Mouse (Mus musculus) thymus, postnatal 14 days (tissue): ENCODE results near the gene Snx32.
"Not testable (repeated sequence)": the region's sequence is repeated elsewhere in the genome, so short reads cannot be mapped to it uniquely, and the experiment has no call there.

Experiments used
- DNase-seq: peaks from one replicate; pipeline ENCODE4 v3.0.0; 2021

The Snx32 gene

DNA sequence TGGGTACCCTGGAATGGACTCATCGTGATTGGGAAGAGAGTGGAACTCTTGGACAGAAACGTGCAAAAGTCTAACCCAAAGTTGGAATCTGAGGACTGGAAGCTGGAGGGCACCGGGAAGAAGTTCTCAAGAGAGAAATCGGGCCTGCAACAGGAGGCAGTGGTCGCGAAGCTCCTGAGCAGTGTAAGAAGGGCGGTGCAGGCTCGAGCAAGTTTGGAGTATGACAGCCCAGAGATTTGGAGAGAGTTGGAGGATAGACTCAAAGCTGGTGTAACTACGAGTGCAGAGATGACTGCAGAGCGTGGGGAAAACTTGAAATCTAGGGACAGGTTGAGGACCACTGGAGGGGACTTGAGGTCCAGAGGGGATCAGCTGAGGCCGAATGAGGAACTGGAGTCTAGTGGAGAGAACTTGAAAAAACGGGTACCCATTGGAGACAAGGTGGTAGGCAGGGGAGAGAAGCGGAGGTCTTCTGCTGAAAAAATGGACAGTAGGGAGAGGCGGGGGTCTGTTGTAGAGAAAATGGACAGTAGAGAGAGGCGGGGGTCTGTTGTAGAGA is 815 bp upstream of the Snx32 start:
- no peak for DNase-seq

DNA sequence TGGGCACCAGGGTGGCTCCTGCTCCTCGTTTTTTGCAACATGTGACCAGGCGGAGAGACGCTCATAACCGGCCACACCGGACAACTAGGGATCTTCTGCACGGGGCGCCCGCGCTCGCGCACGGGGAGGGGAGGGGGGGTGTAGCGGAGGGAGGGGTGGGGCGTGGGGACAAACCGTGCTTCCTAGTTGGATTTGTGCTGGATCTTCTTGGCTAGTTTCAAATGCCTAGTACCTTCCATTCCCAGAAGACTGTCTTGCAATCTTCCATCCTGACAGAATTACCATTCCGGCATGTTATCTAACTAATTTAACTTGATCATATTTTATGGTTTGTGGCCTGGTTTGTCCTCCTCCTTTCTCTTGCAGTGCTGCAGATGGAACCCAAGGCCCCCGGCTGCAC is 6.7 kb downstream of the Snx32 start, which contains the start of gene 1700020D05Rik:
Gene 1700020D05Rik (minus strand): TSS at position 101 of the 400 bp plus-strand sequence.
- no peak for DNase-seq

DNA sequence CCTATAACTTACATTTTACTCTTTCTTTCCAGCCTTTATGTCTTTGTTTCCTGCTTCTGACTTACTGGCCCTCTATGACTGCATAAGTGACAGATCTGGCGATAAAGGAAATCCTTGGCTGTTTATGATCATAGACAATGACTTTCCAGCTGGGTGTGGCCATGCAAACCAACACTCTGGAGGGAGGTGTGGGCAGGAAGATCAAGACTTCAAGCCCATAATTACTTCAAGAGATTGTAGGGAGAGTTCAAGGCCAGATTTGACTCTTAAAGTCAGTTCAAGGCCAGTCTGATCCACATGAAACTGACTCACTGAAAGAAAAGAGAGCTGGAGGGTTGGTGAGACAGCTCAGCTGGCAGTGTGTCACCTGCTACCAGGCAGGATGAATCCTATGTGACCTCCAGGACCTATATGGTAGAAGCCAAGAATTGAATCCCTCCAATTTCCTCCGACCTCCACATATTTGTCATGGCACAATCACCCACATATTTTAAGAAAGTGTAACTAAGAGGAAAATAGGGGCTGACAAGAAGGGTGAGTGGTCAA is 9.9 kb downstream of the Snx32 start:
- DNase-seq: no peak

DNA sequence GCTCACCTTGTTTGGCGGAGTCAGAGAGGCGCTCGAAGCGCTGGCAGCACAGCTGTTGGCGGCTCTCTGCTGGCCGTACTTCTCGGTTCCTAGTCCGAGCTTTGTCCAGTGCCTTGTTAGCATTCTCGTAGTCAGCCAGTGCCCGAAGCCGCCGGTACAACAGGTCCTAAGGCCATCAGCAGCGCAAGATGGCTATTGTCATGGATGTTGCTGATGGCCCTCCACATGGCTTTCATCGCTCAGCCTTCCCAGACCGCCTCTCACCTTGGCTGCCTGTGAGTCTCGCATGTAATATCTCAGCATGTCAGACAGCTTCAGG is 14.3 kb downstream of the Snx32 start:
- DNase-seq: no peak

DNA sequence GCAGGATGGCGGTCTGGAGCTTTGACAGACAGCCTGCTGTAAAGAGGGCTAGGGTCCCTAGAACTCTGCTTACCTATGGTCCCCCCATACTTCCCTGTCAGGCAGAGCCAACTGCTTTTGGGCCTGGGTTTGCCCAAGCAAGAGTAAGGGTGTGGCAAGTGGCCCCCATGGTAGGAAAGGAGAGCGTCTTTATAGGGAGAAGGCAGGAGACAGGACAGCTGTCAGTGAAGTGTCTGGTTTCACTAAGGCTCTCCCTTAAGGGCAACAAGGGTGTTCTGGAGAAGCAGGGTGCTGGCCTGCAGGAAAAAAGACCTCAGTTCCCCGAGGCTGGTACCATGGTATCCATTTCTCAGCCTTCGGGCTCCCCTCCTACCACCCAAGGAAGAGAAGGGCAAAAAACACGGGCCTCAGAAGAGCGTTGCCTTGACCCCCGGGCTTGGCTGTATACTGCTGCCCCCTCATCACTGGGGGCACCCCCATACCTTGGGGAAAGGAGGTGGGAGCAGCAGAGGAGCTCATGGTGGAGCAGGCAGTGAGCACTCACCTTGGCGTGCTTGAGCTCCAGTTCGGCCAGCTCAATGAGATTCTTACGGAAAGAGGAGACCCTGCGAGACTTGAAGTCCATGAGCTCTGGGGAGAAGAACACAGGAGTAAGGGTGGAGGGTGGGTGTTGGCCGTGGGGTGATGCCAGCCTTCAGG is 14.8 kb downstream of the Snx32 start:
- no peak for DNase-seq

DNA sequence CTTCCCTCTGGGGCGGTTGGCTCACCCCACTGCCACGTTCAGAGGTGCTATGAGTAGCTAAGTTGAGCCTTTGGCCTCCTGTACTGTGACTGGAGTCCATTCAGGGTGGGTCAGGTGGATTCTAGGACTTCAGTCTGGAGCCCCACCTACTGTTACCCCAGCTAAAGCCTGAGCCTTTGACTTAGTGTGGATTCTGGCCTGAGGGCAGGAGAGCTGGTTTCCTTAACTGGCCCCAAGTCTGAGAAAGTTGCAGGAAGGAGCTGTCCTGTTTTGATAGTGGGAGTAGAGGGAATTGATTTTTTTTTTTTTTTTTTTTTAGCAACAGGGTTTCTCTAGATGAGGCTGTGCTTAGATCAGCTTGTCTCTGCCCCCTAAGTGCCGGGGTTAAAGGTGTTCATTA is 16.0 kb downstream of the Snx32 start:
- DNase-seq: no peak

DNA sequence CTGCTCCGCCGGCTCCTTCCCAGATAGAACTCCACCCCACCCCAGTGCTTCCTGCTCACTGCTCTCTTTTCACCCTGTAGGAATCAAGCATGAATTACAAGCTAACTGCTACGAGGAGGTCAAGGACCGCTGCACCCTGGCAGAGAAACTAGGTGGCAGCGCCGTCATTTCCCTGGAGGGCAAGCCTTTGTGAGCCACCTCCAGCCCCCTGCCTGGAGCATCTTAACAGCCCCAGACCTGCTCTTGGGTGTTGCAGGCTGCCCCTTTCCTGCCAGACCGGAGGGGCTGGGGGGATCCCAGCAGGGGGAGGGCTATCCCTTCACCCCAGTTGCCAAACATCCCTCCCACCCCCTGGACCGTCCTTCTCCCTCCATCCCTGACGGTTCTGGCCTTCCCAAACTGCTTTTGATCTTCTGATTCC is 17.0 kb downstream of the Snx32 start:
- not testable (repeated sequence) for DNase-seq

DNA sequence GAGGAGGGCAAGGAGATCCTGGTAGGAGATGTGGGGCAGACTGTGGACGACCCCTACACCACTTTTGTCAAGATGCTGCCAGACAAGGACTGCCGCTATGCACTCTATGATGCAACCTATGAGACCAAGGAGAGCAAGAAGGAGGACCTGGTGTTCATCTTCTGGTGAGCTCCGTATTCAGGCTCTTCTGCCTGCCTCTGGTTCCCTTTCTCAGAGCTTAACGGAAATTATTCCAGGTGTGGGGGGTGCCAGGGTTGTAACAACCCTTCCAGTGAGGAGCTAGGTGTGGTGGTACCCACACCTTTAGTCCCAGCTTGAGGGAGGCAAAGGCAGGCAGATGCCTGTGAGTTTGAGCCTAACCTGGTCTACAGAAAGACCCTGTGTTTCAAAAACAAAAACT is 17.7 kb downstream of the Snx32 start:
- no peak for DNase-seq

DNA sequence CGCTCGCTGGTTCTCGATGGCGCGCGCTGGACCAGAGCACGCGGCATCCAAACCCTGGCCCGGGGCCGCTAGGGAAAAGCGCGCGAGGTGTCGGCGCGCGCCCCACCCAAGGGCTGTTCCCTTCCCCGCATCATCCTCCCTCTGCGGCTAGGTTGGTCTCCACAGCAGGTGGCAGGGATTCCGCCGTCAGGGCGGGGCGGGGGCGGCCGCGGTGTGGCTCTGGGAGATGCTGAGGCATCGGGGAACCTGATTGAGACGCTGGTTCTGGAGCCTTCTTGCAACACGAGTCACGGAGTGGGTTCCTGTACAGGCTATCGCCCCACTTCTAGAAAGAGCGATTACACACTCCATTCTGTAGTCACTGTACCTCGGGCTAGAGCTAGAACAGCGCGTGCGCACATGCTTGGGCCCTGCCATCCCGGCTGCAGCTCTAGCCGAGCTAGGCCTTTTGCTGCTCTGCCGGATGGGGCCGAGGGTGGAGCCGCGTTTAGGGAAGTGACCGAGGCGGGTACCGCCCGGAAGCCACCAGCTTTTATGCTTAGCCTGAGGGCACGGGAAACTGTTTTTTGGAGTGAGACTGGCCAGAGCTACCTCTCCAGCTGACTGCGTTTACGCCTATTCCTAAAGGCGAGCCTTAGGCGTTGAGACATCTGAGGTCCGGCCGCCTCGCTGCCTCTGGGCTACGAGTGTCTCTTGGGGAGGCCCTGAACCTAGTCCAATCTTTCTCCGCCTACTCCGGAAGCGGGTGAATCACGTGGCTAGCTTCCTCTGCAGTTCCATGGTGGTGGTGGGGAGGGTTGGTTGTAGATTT is 19.2 kb downstream of the Snx32 start:
- peak; percentile 86 for DNase-seq

DNA sequence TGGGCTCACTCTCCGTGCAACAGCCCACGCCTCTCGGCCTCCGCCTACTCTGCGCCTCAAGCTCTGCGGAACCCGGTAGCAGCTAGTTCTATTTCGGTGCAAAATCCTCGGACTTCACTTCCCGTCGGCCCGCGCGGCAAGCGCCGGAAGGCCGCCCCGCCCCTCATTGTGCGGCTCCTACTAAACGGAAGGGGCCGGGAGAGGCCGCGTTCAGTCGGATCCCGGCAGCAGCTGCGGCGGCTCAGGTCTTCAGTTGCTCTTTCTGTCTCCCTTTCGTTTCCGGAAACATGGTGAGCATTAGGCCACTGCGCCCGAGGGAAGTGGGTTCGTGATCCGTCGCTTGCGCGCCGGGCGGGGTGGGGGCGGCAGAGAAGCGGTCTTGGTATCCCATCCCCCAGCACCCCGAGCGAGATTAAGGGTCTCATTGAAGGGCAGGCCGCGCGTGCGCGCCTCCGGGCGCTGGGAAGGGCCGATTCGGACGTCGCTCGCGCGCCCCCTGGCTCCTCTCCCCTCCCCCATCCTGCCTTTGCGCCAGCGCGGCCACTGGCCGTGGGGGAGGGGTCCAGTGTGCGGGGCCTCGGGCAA is 19.9 kb downstream of the Snx32 start, which contains the start of gene Cfl1:
Gene Cfl1 (plus strand): TSS at position 143 of the 585 bp plus-strand sequence.
- peak; percentile 97 for DNase-seq

DNA sequence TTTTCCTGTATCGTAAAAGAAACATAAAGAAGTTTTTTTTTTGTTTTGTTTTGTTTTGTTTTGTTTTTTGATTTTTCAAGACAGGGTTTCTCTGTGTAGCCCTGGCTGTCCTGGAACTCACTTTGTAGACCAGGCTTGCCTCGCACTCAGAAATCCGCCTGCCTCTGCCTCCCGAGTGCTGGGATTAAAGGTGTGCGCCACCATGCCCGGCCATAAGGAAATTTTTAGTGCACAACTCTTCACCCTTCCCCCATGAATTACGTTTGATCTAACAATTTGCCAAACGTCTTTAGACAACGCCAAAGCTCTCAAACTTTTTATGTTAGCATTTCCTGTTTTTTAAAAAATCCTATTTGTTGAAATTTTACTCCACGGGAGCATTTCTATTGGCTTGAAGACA is 20.6 kb downstream of the Snx32 start:
- not testable (repeated sequence) for DNase-seq

DNA sequence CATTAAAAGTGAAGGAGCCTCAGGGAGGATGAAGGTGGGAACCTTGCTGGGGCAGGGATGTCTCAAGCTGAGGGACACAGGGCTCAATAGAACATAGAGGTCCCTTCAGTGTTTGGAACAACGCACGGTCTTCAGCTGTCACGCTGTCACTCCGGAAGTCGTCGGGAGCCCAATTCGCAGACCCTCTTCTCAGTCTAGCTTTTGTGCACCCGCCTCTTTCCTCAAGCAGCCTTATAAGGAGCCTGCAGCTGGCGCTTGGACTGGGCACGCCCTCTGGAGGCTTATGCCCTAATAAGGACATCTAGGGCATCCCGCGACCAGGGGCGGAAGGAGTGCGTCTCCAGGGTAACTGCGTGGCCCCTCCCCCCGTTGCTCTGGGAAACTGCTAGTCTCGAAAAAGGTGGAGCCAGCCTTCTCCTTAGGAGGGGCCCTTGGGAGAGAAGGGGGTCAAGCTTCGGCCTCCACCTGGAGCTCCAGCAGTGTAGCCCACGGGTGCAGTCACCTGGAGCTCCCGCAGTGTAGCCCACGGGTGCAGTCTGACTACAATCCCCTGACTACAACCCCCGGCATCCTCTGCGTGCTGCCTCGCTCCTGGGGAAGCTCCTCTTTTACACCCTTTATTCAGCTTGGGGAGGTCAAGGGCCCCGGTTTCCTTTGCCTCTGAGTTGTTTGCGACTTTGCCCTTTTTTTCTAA is 21.3 kb downstream of the Snx32 start:
- peak; percentile 99 for DNase-seq

DNA sequence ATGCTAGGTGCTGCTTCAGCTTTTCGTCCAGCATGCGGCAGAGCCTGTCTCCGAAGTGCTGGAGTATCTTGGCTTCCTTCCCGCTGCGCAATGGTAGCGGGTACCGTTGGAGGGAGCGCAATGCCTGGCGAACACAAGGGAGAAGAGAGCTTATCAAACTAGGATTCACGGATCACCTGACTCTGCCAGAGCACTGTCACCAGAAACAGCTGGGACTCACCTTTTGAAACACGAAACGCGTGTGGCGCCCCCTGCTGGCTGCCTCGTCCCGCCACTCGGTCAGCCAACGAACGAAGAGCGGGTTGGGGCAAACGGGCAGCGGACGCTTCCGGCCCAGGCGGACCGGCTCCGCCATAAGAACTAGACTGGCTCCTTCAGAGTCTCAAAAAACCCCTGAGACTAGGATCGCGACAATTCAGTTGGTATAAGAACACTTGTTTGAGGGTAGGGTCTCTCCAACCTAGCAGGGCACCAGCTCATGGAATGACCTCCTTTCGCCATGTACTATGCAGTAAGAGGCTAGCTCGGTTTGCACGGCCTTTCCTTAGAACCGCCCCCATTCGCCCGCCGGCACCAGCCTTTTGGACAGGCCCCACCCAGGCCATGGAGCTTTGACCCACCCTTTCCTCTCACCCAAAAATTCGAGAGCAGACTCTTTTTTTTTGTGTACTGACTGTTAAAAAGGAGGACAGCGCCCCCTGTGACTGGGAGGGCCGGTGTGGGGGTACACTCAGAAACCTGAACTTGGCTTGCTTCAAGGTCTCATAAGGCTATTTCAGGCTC is 22.4 kb downstream of the Snx32 start, which contains the start of gene Mus81:
Gene Mus81 (minus strand): TSS at position 635 of the 783 bp plus-strand sequence.
- peak; percentile 97 for DNase-seq

DNA sequence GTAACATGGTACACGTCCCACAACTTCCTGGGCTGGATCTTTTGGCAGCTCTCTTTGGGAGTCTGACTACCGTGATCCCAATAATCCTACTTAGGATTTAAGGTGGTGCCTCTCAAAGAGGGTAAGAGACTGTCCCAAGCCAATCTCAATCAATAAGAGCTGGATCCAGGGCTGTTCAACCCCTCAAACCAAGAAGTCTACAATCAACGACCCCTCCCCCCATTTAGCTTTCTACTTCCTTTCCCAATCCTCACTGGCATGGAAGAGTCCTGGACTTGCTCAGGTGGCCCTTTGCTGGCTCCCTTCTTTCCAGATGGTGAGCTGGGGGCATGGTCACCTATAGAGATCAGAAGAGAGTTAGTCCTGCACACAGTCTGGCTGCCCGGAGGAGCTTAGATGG is 23.6 kb downstream of the Snx32 start:
- no peak for DNase-seq

DNA sequence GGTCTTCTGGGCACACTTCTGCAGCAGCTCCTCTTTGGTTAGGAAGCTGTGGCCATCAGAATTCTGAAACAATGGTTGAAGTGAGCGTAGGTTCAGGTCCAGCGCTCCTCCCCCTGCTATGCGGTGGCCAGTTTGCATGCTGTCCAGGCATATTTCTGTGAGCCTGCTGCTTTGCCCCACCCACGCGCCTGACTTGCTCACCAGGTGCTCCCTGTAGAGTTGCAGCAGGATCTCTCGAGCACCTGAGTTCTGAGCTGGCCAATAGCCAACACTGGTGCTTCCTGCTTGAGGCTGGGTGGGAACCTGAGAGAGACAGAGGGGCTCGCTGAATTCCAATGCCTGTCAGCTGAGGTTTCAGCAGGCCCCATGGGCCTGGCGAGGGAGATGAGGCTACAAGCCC is 24.1 kb downstream of the Snx32 start:
- no peak for DNase-seq

DNA sequence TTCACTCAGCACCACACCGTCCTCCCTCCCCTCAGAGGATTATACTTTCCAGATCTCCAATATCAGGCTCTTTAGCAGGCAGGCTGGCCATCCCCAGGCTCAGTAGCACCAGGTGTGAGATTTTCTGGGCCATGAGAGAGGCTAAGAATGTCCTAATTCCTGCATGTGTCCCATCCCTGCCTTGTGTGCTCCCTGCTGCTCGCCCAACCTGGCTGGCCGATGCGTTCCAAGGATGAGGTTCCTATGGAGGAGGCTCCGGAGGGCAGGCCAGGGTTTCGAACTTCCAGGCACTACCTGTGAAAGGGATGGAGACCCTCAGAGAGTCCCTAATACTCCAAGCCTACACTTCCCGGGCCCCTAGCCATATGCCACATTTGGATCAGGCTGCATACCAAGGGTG is 24.5 kb downstream of the Snx32 start:
- no peak for DNase-seq

DNA sequence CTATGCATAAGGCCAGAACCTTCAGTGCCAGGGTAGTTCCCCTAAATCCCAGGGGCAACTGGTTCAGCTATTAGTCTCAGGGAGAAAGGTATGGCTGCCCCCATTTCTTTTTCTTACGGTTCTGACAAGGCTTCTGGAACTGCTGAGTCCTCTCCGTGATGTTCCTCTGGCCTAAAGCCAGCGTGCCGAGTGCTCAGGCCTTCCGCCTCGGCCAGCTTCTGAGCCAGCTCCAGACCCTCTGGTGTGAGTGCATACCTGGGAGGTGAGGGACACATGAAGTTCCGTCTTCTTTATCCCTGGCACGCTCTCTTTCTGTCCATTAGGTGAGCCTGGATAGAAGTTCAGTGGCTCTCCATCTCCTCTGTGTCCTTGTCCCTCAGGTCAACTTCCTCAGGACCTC is 25.0 kb downstream of the Snx32 start:
- DNase-seq: no peak

DNA sequence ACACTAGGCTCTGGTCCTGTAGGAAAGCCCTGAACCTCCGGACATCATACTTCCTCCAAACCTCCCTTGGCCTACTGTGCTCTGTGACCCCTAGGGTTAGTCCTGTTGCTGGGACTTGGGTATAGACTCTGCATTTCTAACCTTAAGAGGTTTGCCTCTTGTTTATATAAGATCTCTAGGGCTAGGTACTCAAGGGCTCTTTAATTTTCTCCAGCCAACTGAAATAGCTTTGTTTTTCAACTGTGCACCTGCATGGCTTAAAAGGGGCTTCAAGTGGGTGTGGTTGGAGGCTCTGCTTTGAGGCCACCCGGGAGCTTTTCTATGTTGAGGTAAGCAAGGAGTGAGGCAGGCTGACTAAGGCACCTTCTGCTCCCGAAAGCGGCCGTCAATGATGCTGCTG is 25.8 kb downstream of the Snx32 start:
- DNase-seq: no peak

DNA sequence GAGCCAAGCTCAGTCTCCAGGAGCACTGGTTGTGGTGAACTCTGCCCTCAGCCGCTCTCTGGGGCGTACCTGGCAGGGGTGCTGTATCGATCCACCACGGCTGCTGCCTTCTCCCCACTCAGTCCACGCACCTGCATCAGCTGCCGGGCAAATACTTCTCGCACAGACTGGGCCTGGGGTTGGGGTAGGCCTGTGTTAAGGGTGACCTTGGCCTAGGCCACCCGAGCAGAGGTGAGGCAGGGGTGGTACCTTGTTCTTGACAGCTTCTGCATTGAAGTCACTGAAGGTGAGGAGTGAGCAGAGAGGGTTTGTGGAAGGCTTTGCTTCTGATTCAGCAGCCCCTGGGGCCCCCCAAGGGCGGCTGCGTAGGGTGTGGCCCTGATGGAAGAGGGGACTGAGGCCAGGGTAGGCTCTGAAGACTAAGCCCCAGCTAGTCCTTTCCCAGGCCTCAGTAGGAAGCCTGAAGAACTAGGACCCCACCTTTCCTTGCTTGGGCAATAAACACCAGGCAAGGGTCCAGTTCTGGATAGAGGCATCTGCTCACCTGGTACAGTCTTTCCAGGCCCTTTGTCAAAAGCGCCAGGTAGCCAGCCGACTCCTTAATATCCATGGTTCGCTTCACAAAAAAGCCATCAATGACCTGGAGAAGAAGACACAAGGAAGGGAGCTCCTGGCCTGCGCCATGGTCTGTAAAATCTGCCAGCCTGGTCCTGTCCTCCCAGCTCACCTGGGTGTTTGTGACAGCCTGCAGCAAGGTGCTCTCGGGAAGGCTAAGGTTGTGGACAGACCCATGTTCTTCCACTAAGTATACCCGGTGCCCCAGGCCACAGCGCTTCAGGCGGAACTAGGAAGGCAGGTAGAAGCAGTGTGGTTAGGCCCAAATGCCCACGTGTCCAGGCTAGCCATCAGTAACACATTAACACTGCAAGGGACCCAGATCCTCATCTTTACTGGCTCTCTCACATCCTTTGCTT is 26.7 kb downstream of the Snx32 start:
- no peak for DNase-seq

DNA sequence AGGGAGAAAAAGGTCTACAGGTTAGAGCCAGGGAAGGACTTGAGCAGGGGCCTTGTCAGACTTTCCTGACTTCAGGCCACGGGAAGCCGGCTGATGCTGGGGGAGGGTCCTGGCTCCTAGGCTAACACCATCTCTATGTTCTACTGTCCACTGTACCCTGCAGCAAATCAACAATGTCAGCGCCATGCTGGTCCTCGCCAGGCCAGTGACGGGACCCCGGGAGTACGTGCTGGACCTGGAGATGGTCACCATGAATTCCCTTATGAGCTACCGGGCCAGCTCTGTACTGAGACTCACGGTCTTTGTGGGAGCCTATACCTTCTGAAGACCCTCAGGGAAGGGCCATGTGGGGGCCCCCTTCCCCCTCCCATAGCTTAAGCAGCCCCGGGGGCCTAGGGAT is 28.9 kb downstream of the Snx32 start:
- no peak for DNase-seq

DNA sequence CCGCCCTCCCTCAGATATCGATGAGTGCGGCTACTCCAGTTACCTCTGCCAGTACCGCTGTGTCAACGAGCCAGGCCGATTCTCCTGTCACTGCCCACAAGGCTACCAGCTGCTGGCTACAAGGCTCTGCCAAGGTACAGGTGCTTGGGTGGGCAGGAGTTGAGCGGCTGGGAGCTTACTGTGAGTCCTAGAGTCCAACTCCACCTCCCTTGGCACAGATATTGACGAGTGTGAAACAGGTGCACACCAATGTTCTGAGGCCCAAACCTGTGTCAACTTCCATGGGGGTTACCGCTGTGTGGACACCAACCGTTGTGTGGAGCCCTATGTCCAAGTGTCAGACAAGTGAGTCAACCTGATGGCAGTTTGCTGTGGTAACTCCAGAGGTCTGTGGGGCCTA is 30.3 kb downstream of the Snx32 start:
- no peak for DNase-seq
